Mouse (Mus musculus): Measurements from ENCODE around the gene Trpv4.
A peak's percentile ranks its signal among the peaks of the same experiment; 100 is the strongest.

Gene Trpv4

GRCm38 (mm10) chr5:114669014-114669413 is 10.8 kb upstream of the Trpv4 start:
- no peak for DNase-seq (ENCODE audit: low read depth in 1 of 2, low spot score in 2 of 2)

- peak; percentile 97 to 99 for DNase-seq (ENCODE audit: low read depth in 1 of 2, low spot score in 2 of 2)
These were observed 9.1 kb upstream of the Trpv4 start for GRCm38 (mm10) chr5:114667228-114667856.

- no peak for DNase-seq (ENCODE audit: low read depth in 1 of 2, low spot score in 2 of 2)
These were observed 8.4 kb upstream of the Trpv4 start for GRCm38 (mm10) chr5:114666659-114667058.

GRCm38 (mm10) chr5:114664750-114665149 is 6.5 kb upstream of the Trpv4 start:
- no peak for DNase-seq (ENCODE audit: low read depth in 1 of 2, low spot score in 2 of 2)

- DNase-seq (ENCODE audit: low read depth in 1 of 2, low spot score in 2 of 2) = no peak
These were observed 5.9 kb upstream of the Trpv4 start for GRCm38 (mm10) chr5:114664139-114664538.

GRCm38 (mm10) chr5:114661029-114661428 is 2.8 kb upstream of the Trpv4 start:
- no peak for DNase-seq (ENCODE audit: low read depth in 1 of 2, low spot score in 2 of 2)

- no peak for DNase-seq (ENCODE audit: low read depth in 1 of 2, low spot score in 2 of 2)
These were observed 795 bp downstream of the Trpv4 start for GRCm38 (mm10) chr5:114657426-114657825.

GRCm38 (mm10) chr5:114656305-114656704 is 1.9 kb downstream of the Trpv4 start:
- no peak for DNase-seq (ENCODE audit: low read depth in 1 of 2, low spot score in 2 of 2)

GRCm38 (mm10) chr5:114655721-114656120 is 2.5 kb downstream of the Trpv4 start:
- DNase-seq (ENCODE audit: low read depth in 1 of 2, low spot score in 2 of 2) = no peak

- peak; percentile 39 to 58 for DNase-seq (ENCODE audit: low read depth in 1 of 2, low spot score in 2 of 2)
These were observed 4.4 kb downstream of the Trpv4 start for GRCm38 (mm10) chr5:114653656-114654437.

- DNase-seq (ENCODE audit: low read depth in 1 of 2, low spot score in 2 of 2) = no peak
These were observed 6.8 kb downstream of the Trpv4 start for GRCm38 (mm10) chr5:114651449-114651848.

GRCm38 (mm10) chr5:114651002-114651401 is 7.2 kb downstream of the Trpv4 start:
- DNase-seq (ENCODE audit: low read depth in 1 of 2, low spot score in 2 of 2) = no peak

- DNase-seq (ENCODE audit: low read depth in 1 of 2, low spot score in 2 of 2) = no peak
These were observed 9.4 kb downstream of the Trpv4 start for GRCm38 (mm10) chr5:114648728-114649311.

GRCm38 (mm10) chr5:114647211-114647974 is 10.8 kb downstream of the Trpv4 start:
- no peak for DNase-seq (ENCODE audit: low read depth in 1 of 2, low spot score in 2 of 2)

GRCm38 (mm10) chr5:114645916-114646315 is 12.3 kb downstream of the Trpv4 start:
- DNase-seq (ENCODE audit: low read depth in 1 of 2, low spot score in 2 of 2) = no peak

GRCm38 (mm10) chr5:114644918-114645317 is 13.3 kb downstream of the Trpv4 start:
- no peak for DNase-seq (ENCODE audit: low read depth in 1 of 2, low spot score in 2 of 2)

GRCm38 (mm10) chr5:114640809-114641208 is 17.4 kb downstream of the Trpv4 start:
- DNase-seq (ENCODE audit: low read depth in 1 of 2, low spot score in 2 of 2) = no peak

GRCm38 (mm10) chr5:114639645-114639957 is 18.6 kb downstream of the Trpv4 start:
- DNase-seq (ENCODE audit: low read depth in 1 of 2, low spot score in 2 of 2) = no peak

GRCm38 (mm10) chr5:114638769-114639644 is 19.2 kb downstream of the Trpv4 start:
- peak; percentile 58 to 82 for DNase-seq (ENCODE audit: low read depth in 1 of 2, low spot score in 2 of 2)

GRCm38 (mm10) chr5:114636091-114636490 is 22.1 kb downstream of the Trpv4 start:
- DNase-seq (ENCODE audit: low read depth in 1 of 2, low spot score in 2 of 2) = no peak

- DNase-seq (ENCODE audit: low read depth in 1 of 2, low spot score in 2 of 2) = peak in 1 of 2 experiments; percentile 21
These were observed 26.9 kb downstream of the Trpv4 start for GRCm38 (mm10) chr5:114631336-114631735.
